Mouse (Mus musculus) hindbrain, embryonic 16.5 days (tissue): ENCODE measurements around the gene Tmem150c. TPM values are rescaled to one million over a fixed set of nuclear protein-coding genes. Genes with fewer than 3 reads are reported as not detected.

Experiments used
- ATAC-seq: fragments of 200-750 bp; cut with Nextera tagmentation; 2 replicates; pipeline ENCODE4 v1.8.0; 2017; ENCODE audit warnings: moderate TSS enrichment, moderate library complexity
- H3K27ac ChIP-seq: fragments of 300-500 bp; sonication (generic); 2 replicates; pipeline ENCODE4 v1.5.1; 2014; ENCODE audit warnings: low read depth, mild to moderate bottlenecking, control low read depth, low read length, moderate library complexity
- H3K27me3 ChIP-seq: fragments of 300-500 bp; sonication (generic); replicated peaks from 2 replicates; pipeline ENCODE4 v1.6.1; 2014; ENCODE audit warnings: low read length; ENCODE audit not compliant: control insufficient read depth, insufficient read depth
- H3K36me3 ChIP-seq: fragments of 300-500 bp; sonication (generic); 2 replicates; pipeline ENCODE4 v1.6.1; 2014; ENCODE audit warnings: mild to moderate bottlenecking, low read length, moderate library complexity, mixed read lengths; ENCODE audit not compliant: control insufficient read depth, insufficient read depth
- H3K4me1 ChIP-seq: fragments of 300-500 bp; sonication (generic); 2 replicates; pipeline ENCODE4 v1.6.1; 2014; ENCODE audit warnings: low read depth, low read length; ENCODE audit not compliant: control insufficient read depth, insufficient read depth
- H3K4me2 ChIP-seq: fragments of 300-500 bp; sonication (generic); 2 replicates; pipeline ENCODE4 v1.6.1; 2014; ENCODE audit warnings: mild to moderate bottlenecking, low read length, control low read depth, moderate library complexity
- H3K4me3 ChIP-seq: fragments of 300-500 bp; sonication (generic); 2 replicates; pipeline ENCODE4 v1.5.1; 2014; ENCODE audit warnings: mild to moderate bottlenecking, low read length, control low read depth, moderate library complexity
- H3K9ac ChIP-seq: fragments of 300-500 bp; sonication (generic); 2 replicates; pipeline ENCODE4 v1.6.1; 2014; ENCODE audit warnings: low read depth, mild to moderate bottlenecking, control low read depth, low read length, moderate library complexity
- H3K9me3 ChIP-seq: fragments of 300-500 bp; sonication (generic); 2 replicates; pipeline ENCODE4 v1.6.1; 2014; ENCODE audit warnings: mild to moderate bottlenecking, low read length, moderate library complexity; ENCODE audit not compliant: control insufficient read depth
- WGBS: fragments of 180-500 bp; shearing (Covaris S2); extraction: QIAGEN DNeasy Blood & Tissue Kit; methylation state at CpG from one replicate; pipeline ENCODE4 v1.1.7; 2014; 5-methylcytosine and 5-hydroxymethylcytosine counted together
- polyA plus RNA-seq: library from polyadenylated mRNA; unstranded; fragments of >200 nt; fragmentation: Nextera tagmentation; extraction: Ambion mirVana; gene quantifications from 2 replicates; pipeline ENCODE4 v1.2.1, GENCODE M21; 2015

Tmem150c gene
- polyA plus RNA-seq, 1 experiment from 2014 or later: 37.2 TPM

GRCm38 (mm10) chr5:100196397-100196796, 36.8 kb upstream of the Tmem150c start:
- Histone ChIP-seq H3K4me2 (no peak overlapping the region), H3K36me3 (no peaks in the 10 kb centered on the region), H3K9ac (no peak overlapping the region), H3K4me1 (peaks cover 24% of the 10 kb centered on the region), H3K9me3 (no peaks in the 10 kb centered on the region), H3K27ac (no peak overlapping the region), H3K4me3 (no peak overlapping the region), H3K27me3 (no peaks in the 10 kb centered on the region)
- WGBS: 69% methylated on average over 9 of the region's 9 CpGs
- ATAC-seq: no peak

- no peak for ATAC-seq
- no peaks in the 10 kb centered on the region for H3K27me3 ChIP-seq
- no peak overlapping the region for H3K27ac ChIP-seq
- WGBS: 93% methylated on average over 14 of the region's 14 CpGs
- H3K4me1 ChIP-seq: no peaks in the 10 kb centered on the region; the same call in none of the 2 replicates
- no peaks in the 10 kb centered on the region for H3K36me3 ChIP-seq
- H3K4me3 ChIP-seq: no peak overlapping the region
- H3K9ac ChIP-seq: no peak overlapping the region
- no peak overlapping the region for H3K4me2 ChIP-seq
- H3K9me3 ChIP-seq: no peaks in the 10 kb centered on the region
Observed at GRCm38 (mm10) chr5:100191438-100192190, 32.0 kb upstream of the Tmem150c start.

GRCm38 (mm10) chr5:100187035-100187901, 27.7 kb upstream of the Tmem150c start:
- Histone ChIP-seq H3K27me3 (no peaks in the 10 kb centered on the region), H3K9ac (no peak overlapping the region), H3K36me3 (no peaks in the 10 kb centered on the region), H3K4me3 (no peak overlapping the region), H3K4me1 (no peaks in the 10 kb centered on the region), H3K4me2 (no peak overlapping the region), H3K27ac (no peak overlapping the region), H3K9me3 (no peaks in the 10 kb centered on the region)
- WGBS: 88% methylated on average over 3 of the region's 3 CpGs
- no peak for ATAC-seq

DNA sequence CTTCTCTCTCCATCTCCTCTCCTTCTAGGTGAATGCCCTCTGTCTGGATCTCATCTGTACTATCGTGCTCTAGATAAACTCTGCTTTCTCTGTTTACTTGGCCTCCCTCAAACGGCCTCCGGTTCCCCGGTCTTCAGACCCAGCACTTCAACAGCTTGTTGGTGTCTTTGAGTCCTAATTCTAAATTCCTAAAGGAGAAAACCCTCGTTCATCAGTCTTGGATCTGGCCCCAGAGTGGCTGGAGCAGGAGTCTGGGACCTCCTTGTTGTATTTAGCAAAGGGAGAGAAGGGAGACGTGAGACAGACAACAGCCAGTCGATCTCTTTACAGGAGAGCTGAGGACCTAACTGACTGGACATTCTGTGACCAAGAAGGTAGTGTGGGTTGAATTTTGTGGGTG, 27.0 kb upstream of the Tmem150c start:
- Histone ChIP-seq H3K9ac (no peak overlapping the region), H3K9me3 (no peaks in the 10 kb centered on the region), H3K27me3 (no peaks in the 10 kb centered on the region), H3K4me2 (no peak overlapping the region), H3K4me1 (no peaks in the 10 kb centered on the region), H3K36me3 (no peaks in the 10 kb centered on the region), H3K27ac (no peak overlapping the region), H3K4me3 (no peak overlapping the region)
- WGBS: 79% methylated on average over 7 of the region's 7 CpGs
- ATAC-seq: no peak

DNA sequence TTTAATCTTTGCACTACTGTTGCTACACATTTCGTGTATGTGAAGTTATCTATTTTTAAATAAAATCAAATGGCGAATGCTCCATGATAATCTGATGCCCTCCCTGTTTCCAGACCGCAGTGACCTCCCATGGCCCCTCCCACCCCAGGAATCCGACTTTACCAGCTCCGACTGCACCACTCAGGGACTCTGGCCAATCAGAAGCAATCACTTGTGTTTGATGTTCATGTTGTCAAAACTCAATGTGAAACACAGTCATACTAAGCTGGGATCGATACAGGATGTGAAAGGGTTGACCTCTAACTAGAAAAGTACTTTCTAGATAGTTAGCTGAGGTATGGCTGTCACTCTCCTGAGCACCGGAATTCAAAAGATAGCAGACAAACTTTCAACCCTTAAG, 26.3 kb upstream of the Tmem150c start:
- WGBS: 29% methylated on average over 7 of the region's 7 CpGs

GRCm38 (mm10) chr5:100181011-100181410, 21.4 kb upstream of the Tmem150c start:
- ATAC-seq: no peak
- Histone ChIP-seq H3K27ac (no peak overlapping the region), H3K9ac (no peak overlapping the region), H3K4me3 (no peak overlapping the region), H3K9me3 (no peaks in the 10 kb centered on the region), H3K4me1 (peaks cover 2% of the 10 kb centered on the region), H3K4me2 (no peak overlapping the region), H3K27me3 (no peaks in the 10 kb centered on the region), H3K36me3 (no peaks in the 10 kb centered on the region)
- 53% methylated on average over 1 of the region's 1 CpGs for WGBS

More for the DNA sequence above, 26.3 kb upstream of the Tmem150c start:
- no peaks in the 10 kb centered on the region for H3K4me1 ChIP-seq
- no peaks in the 10 kb centered on the region for H3K27me3 ChIP-seq
- H3K9me3 ChIP-seq: no peaks in the 10 kb centered on the region
- no peak overlapping the region for H3K4me3 ChIP-seq
- no peak for ATAC-seq
- no peak overlapping the region for H3K27ac ChIP-seq
- no peak overlapping the region for H3K9ac ChIP-seq
- H3K36me3 ChIP-seq: no peaks in the 10 kb centered on the region
- no peak overlapping the region for H3K4me2 ChIP-seq

DNA sequence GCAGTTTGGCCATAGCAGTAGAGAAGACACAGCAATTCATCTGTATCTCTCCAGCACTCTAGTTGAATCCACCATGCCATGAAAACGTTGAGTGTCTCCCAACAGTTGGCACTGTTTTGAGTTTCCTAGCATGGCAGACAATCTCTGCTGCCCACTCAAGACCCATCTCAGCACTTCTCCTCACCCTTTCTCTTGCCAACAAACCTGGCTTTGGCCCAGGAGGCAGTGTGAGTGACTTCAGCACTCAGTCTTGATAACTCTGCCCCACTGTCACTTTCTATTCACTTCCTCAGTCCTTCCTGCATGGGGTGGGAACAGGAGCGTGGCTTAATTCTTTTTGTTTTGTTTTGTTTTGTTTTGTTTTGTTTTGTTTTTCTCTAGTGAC, 19.2 kb upstream of the Tmem150c start:
- Histone ChIP-seq H3K27ac (no peak overlapping the region), H3K9me3 (no peaks in the 10 kb centered on the region), H3K9ac (no peak overlapping the region), H3K4me3 (no peak overlapping the region), H3K36me3 (no peaks in the 10 kb centered on the region), H3K4me2 (no peak overlapping the region), H3K4me1 (peaks cover 9% of the 10 kb centered on the region), H3K27me3 (no peaks in the 10 kb centered on the region)
- 63% methylated on average over 2 of the region's 2 CpGs for WGBS
- no peak for ATAC-seq

DNA sequence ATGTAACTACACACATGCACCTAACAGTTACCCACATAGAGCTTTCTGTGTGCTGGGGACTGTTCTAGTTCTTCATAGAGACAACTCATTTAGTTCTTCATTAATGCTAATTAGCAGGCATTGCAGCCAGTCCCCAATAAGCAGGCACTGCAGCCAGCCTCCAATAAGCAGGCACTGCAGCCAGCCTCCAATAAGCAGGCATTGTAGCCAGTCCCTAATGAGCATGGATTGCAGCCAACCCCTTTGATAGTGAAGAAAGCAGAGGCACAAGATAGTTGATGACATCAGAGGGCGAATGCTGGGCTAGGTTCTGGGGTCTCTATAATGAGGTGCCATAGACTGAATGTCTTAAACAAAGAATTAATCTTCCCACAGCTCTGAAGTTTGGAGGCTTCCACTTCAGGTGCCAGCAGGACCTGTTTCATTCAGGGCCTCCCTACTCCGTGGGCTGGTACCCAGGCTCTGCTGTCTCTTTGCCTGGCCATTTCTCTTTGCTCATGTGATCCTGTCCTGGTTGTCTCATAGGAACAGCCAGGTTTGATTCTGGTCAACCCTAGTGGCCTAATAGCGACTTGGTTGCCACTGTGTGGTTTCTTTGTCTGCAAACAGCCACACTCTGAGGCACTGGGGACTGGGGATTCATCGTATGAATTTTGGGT, 18.6 kb upstream of the Tmem150c start:
- WGBS: 68% methylated on average over 4 of the region's 4 CpGs
- H3K27ac ChIP-seq: no peak overlapping the region

DNA sequence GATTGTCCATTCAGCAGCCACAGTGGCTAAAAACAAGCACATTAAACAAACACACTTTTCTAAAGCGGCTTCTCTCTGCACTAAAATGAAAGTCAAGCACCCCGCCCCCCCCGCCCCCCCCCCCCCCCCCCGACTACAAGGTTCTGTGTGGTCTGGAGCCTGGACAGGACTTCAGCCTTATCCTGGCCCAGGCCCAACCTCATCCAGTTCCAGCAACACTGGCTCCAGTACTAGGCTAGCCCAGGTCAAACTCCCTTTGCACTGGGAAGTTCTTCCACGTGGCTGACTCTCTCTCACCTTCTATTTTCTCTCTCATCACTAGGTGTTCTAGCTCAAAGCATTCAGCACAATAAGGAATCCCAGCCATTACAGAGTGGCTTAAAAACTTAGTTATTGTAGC, 17.9 kb upstream of the Tmem150c start:
- no peak overlapping the region for H3K4me3 ChIP-seq
- no peaks in the 10 kb centered on the region for H3K27me3 ChIP-seq
- H3K9me3 ChIP-seq: no peaks in the 10 kb centered on the region
- no peak for ATAC-seq
- H3K9ac ChIP-seq: no peak overlapping the region
- H3K4me2 ChIP-seq: no peak overlapping the region
- H3K27ac ChIP-seq: no peak overlapping the region
- H3K36me3 ChIP-seq: no peaks in the 10 kb centered on the region
- peaks cover 9% of the 10 kb centered on the region for H3K4me1 ChIP-seq
- 73% methylated on average over 4 of the region's 5 CpGs for WGBS

More for the DNA sequence above, 18.6 kb upstream of the Tmem150c start:
- Histone ChIP-seq H3K36me3 (no peaks in the 10 kb centered on the region), H3K9me3 (no peaks in the 10 kb centered on the region), H3K27me3 (no peaks in the 10 kb centered on the region), H3K4me2 (no peak overlapping the region), H3K9ac (no peak overlapping the region), H3K4me3 (no peak overlapping the region), H3K4me1 (peaks cover 9% of the 10 kb centered on the region)
- ATAC-seq: peak; percentile 83
